Mouse (Mus musculus) gastrocnemius, postnatal 36 days (tissue): ENCODE measurements around the gene Rps26. TPM values are rescaled to one million over a fixed set of nuclear protein-coding genes. Genes with fewer than 3 reads are reported as not detected.
"Not testable (repeated sequence)": the region's sequence is repeated elsewhere in the genome, so short reads cannot be mapped to it uniquely, and the experiment has no call there.

ENCODE experiments used
- DNase-seq, 2 experiments: peaks; one replicate each; pipeline ENCODE4 v3.0.0; 2022
- intact Hi-C: fragments of 180-260 bp; cut with DNase I; formaldehyde crosslinking; loops from one replicate; pipeline ENCODE4 v1.15.1; 2025
- total RNA-seq, 2 experiments: library from RNA; stranded (reverse); gene quantifications; 2 replicates each; pipeline ENCODE4 v1.2.3; 2021

The Rps26 gene
- total RNA-seq, 2 experiments from 2014 or later, result 289 to 338 TPM

DNA sequence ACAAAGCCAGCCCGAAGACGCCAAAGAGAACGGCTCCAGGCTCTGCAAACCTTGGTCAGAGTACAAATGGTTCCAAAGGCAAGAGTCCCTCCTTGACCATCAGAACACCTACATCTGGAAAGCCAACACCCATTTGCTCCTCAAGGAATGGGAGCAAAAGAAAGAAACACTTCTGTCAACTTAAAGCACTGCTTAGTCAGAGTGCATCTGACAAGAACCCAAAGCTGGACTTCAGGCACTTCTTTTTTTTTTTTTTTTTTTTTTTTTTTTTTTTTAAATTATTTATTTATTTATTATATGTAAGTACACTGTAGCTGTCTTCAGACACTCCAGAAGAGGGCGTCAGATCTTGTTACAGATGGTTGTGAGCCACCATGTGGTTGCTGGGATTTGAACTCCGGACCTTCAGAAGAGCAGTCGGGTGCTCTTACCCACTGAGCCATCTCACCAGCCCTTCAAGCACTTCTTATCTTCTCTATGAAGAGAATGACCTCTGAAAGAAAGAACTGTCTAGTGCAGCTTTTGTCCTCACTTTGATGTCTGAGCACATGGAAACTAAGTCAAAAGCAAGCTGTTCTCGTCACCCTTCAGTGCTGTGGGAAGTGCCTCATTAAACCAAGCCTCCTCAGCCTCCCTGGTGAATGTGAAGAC, 10.6 kb downstream of the Rps26 start:
- DNase-seq, intact Hi-C loops: not testable (repeated sequence)

DNA sequence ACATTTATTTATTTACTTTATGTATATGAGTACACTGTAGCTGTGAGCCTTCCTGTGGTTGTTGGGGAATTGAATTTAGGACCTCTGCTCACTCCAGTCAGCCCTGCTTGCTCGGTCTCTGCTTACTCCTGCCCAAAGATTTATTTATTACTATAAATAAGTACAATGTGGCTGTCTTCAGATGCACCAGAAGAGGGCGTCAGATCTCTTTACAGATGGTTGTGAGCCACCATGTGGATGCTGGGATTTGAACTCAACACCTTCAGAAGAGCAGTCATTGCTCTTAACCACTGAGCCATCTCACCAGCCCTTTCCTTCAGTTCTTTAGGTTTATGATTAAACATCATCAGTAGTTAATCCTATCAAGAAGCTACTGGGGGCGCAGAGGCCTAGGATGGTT, 11.6 kb downstream of the Rps26 start:
- intact Hi-C loops, result loop anchor here (5.0 kb wide), 1 partner anchor 48 kb away; the partner anchor contains the start of gene Pa2g4
- DNase-seq, result no peak

DNA sequence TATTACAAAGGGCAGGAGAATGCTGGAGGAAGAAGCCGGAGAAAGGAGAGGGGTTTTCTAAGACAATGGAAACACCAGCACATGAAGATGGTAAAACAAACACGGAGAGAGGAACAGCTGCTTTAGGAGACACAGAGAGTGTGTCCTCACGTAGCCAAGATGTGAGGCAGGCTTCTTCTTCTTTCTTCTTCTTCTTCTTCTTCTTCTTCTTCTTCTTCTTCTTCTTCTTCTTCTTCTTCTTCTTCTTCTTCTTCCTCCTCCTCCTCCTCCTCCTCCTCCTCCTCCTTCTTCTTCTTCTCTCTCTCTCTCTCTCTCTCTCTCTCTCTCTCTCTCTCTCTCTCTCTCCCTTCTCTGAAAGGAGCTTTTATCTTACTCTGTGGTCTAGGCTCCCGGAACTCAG, 12.7 kb downstream of the Rps26 start:
- not testable (repeated sequence) for DNase-seq
- intact Hi-C loops, result loop anchor here (5.0 kb wide), 1 partner anchor 47 kb away; the partner anchor contains the start of gene Pa2g4

DNA sequence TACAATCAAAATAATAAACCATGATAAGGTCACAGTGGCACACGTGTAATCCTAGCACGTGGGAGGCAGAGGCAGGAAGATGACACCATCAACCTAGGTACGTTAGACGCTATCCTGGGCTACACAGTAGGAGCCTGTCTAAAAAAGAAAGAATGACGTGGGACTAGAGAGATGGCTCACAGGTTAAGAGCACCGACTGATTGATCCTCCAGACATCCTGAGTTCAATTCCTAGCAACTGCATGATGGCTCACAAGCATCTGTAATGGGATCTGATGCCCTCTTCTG, 13.4 kb downstream of the Rps26 start:
- intact Hi-C loops, result loop anchor here (5.0 kb wide), 1 partner anchor 46 kb away; the partner anchor contains the start of gene Pa2g4
- DNase-seq, result no peak

DNA sequence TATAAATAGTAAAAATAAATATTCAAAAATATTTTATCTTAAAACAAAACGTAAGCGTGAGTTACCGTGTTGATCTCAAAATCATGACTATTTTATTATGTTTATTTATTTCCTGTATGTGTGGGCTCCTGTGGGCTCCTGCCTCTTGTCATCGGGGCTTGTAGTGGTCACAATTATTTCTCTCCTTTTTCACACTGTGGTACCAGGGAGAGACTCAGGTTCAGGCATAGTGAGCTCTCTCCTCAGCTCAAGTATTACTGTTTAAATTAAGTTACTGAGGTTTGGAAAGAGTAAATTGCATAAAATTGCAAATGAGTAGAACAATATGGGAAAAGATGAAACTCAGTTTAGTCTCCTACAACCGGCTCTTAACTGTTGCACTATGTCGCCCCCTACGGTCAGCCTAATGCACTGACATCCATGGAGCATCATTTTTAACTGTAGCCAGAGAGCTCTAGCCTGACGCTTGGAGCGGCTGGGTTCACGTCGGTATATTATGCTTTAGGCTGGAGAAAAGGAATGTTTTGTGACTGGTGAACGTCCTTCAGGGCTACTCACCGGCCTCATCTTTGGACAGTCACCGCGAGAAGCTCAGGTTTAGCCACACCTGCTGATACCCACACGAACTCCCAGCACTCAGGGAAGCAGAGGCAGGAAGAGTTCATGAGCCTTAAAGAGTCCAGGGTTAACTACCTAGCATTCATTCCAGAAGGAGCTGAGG, 14.0 kb downstream of the Rps26 start:
- peak; percentile 55 to 60 for DNase-seq
- intact Hi-C loops, result loop anchor here (5.0 kb wide), 1 partner anchor 45 kb away; the partner anchor contains the start of gene Pa2g4

DNA sequence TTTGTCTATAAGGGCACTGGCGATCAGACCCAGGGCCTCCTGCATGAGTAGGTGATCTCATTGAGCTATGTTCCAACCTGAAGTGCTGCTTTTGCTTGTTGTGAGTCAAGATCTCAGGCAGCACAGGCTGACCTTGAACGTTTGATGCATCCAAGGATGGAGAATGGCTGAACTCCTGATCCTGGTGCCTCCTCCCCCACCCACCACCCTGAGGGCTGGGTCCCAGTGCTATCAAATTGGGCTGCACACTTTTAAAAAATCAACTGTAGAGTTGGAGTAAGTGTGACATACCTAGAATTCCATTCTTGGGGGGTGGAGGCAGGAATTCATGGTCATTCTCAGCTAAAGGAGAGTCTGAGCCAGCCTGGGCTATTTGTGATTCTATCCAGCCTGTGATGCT, 20.1 kb downstream of the Rps26 start:
- DNase-seq, result no peak
- intact Hi-C loops, result no loop called here

DNA sequence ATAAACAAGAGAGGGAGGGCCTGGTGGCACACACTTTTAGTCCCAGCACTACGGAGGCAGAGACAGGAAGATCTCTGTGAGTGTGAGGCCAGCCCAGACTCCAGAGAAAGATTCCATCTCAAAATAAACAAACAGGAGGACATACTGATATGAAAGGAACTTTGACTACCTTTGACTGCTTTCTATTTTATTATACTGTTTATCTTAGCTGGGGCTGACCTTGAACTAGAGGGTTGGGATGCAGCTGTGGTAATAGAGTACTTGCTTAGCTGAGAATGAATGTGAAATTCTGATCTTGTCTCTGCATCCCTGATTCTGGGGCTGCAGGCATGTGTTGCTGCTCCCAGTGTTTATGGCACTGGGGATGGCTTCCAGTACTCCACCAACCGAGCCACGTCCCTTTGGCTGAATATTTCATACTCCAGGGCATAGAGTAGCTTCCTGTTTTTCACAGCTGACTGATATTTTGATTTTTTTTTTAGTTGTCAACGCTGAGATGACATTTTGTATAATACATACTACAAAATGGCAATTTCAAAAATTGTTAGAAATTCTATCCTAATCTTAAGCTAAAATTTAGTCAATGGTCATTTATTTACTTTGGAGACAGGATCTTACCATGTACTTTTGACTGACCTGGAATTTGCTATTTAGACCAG, 23.9 kb downstream of the Rps26 start:
- intact Hi-C loops, result no loop called here
- no peak for DNase-seq

DNA sequence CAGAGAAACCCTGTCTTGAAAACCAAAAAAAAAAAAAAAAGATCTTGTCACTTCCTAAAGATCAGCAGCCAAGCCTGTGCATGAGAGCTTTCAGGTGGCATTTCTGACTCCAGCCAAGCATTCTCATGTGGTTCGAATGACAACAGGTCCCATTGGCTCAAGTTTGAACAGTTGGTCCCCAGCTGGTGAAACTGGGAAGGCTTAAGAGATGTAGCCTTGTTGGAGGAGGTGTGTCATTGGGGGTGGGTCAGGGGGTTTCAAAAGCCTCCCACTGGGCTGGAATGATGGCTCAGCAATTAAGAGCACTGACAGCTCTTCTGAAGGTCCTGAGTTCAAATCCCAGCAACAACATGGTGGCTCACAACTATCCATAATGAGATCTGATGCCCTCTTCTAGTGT, 25.0 kb downstream of the Rps26 start:
- intact Hi-C loops, result no loop called here

DNA sequence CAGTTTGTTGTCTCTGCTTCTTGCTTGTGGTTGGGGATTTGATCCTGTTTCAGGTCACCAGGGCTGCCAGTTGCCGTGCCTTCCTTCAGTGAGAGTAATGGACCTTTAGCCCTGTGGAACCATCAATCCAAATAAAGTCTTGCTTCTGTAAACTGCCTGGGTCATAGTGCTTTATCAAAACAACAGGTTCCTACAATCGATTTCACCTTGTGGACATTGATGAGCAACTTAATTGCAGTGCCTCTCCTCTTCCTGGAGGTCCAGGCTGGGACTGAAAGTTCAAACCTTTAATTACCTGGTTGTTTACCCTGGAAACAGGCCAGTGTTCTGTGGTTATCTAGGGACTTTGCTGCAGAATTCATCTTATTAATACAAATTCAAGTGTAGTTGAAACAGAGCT, 28.1 kb downstream of the Rps26 start:
- intact Hi-C loops, result no loop called here

More for the DNA sequence above, 25.0 kb downstream of the Rps26 start:
- DNase-seq, result no peak

DNA sequence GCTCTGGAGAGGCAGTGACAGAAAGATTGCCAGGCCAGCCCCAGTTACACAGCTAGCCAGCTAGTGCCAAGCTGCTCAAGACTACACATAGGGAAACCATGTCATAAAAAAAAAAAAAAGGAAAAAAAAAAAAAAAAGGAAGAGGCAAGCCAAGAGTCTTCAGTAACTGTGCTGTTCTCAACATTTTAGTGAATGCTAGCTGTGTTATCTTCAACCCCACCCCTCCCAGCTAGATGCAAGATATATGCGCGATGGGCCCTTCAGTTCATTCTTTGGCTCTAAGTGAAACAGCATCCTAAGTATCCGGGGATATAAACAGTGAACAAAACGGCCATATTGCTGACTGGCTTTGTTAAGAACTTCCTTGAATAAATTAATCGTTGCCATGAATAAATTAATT, 33.8 kb downstream of the Rps26 start:
- DNase-seq, result no peak
- intact Hi-C loops, result no loop called here

More for the DNA sequence above, 28.1 kb downstream of the Rps26 start:
- no peak for DNase-seq

DNA sequence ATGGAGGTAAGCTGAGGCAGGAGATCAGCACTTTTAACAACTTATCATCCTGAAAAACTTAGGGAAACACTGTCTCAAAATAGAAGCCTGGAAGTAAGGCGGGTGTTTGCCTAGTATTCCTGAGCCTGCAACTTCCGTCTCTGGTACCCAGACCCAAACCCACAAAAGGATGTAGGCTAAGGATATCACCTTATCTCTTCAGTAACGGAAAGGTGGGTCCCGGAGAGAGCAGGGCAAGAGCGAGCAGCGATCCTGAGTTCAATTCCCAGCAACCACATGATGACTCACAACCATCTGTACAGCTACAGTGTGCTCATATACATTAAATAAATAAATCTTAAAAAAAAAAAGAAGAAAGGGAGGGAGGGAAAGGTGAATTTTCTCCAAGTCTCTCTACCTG, 35.1 kb downstream of the Rps26 start:
- intact Hi-C loops, result no loop called here
- DNase-seq, result no peak

DNA sequence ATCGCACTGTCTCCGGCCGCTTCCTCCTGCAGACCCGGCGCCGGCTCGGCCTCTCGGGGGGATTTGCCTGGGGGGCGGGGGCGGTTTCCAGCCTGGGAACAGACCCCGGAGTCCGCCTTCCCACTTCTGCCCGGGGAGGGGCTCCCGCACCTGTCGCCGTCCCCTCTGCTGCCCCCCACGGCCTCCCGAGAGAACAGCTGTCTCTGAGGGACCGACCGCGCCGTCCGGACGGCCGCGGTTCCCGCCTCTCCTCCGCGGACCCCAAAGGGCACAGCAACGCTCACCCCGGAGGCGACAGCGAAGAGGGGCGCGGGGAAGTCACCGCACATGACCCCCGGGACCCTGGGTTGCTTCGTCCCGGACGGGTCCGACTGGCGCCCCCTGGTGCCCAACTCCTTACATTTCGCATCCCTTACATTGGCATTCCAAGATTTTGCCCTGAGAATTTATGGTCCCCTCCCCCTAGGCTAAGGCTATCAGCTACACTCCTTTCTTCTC, 36.3 kb downstream of the Rps26 start:
- peak; percentile 28 to 39 for DNase-seq
- intact Hi-C loops, result no loop called here

DNA sequence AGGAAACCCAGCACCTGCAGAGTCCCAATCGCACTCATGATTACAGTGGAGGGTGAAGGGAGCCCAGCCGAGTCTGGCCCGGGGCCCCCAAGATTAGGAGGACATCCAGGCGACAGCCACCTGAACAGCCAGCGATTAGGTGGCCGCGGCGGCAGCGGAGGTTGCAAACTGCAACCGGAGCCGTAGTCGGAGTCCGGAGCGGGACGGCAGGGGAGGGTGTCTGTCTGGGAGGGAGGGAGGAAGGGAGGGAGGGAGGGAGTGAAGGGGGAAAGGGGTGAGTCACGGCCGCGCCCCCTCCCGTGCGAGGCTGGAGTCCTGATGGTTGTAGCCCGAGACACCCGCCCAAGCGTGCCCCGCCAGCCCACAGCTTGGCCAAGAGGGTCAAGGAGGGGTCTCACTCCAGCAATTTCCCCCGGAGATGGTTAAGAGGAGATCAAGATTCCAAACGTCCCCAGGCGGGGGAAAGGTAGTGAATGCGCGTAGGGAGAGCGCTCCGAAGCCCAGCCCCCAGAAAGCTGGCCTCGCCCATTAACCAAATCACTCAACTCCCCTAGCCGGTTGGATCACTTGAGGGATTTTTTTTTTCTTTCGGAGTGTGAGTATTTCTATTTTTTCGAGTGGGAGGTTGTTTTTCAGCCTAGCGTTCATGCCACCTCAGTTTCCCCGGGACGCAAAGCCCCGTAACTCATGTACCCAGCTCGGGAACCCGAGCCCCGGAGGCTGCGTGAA, 36.9 kb downstream of the Rps26 start, which contains the start of gene Erbb3:
Gene Erbb3 (minus strand): TSS at position 189 of the 729 bp plus-strand sequence.
- intact Hi-C loops, result no loop called here
- no peak for DNase-seq

DNA sequence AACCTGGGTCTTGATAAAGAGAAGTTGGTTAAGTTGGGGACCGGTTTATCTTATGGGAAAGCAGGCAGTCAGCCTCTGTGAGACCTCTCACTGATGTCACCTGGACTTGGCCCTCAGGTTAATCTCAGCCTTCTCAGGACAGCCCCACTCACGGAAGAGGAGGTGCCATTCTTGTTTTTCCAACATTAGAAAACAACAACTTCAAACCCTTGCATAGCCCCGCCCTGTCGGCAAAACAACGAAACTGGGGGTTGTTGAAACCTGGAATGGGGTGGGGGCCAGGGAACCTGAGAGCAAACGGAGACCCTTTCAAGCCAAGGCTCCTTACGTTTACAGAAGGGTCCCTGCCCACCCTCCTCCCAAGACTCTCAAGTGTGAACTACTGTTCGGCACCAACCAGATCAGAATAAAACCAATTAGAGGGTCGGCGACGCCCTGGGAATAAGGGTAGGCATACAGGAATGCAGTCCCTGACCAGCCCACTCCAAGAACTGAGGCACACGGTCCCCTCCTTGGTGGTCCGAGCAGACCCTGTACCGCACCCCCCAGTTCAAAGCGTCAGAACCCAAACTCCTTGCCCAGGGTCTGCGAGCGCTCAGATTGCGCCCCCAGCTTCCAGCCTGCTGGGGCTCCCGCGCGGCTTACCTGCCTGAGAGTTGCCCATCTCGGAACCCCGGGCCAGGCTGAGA, 37.6 kb downstream of the Rps26 start:
- intact Hi-C loops, result no loop called here
- no peak for DNase-seq

DNA sequence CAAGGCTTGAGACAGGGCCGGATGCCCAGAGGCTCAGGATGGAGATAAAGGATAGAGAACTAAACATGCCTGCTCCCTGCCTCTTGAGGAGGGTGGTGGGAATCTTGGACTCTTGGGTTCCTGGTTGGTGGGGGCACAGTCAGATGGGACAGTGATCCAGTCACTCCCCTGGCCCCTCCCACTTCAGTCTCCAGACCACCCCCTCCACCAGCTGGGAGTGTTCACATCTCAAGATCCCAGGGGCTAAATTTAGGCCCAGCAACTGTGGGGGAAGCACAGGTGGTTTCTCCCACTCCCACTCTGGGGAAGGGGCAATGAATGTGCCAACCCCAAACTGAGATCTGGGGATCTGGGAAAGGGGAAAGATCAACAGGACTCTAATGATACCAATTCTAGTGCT, 38.4 kb downstream of the Rps26 start:
- intact Hi-C loops, result no loop called here
- DNase-seq, result no peak

DNA sequence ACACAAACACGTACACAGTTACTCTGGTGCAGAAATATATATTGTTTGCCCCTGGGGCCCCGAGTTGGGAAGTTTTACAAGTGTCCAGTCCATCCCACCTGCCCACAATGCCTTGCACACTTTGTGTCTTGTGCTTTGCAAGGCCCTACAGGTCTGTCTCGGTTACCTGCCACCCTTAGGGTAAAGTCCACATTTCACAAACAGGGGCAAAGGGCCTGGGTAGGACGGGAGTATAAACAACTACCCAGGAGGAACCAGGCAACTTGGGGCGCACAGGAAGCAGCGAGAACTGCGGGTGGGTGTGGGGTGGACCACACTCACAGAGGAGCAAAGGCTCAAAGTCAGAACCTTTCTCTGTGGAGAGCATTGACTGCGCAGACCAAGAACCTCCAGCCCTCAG, 38.9 kb downstream of the Rps26 start:
- intact Hi-C loops, result no loop called here
- DNase-seq, result no peak

DNA sequence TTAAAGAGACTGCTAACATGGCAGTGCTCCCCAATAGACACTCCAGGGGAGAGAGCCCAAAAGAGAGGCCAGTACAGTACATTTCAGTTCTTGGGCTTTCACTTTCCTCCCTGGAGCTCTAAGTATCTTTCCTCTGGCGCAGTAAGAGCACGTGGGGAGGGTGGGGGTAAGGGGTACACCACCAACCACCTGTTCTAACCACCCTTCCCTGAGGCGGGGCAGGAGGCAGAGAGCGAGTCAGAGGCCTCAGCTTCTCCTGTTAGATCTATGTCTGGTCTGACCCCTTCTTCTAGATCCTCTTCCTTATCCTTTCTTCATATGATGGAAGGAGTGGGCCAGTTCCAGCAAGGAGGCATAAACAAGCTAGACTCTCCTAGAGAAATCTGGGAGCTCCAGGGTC, 39.4 kb downstream of the Rps26 start:
- no peak for DNase-seq
- intact Hi-C loops, result no loop called here

DNA sequence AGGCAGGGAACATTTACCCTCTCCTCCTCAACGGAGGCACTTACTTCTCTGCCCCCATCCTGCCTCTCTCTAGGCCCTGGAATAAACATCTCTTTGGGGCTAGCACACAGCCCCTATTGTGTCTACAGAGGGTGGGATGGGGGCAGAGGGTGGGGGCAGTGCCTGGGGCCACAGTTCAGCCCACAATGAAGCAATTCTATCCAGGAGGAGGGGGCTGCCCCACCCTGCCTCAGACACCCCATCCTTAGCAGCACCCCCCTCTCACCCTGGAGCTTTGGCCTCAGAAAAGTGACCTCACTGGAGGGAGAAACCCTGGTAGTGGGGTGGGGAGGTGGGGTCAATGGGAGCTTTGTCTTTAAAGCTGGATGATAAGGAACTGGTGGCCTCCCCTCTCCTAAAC, 40.0 kb downstream of the Rps26 start:
- no peak for DNase-seq
- intact Hi-C loops, result no loop called here

DNA sequence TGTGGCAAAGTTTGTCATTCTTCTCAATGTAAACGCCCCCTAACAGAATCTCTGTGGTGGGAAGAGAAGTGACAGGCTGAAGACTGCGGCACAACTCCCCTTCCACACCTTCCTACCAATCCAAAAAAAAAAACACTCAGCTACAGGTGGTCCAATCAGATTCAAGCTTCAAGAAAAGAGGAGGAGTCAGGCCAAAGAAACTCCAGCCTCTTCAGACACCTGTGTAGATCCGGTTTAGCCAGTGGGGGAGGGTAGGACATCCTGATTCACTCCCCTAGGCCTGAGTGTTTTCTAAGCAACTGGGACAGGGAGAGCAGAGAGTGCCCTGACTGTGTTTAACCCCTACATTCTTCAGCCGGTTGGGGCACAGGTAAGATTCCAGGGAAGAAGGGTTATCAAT, 42.2 kb downstream of the Rps26 start:
- DNase-seq, result no peak
- intact Hi-C loops, result no loop called here

DNA sequence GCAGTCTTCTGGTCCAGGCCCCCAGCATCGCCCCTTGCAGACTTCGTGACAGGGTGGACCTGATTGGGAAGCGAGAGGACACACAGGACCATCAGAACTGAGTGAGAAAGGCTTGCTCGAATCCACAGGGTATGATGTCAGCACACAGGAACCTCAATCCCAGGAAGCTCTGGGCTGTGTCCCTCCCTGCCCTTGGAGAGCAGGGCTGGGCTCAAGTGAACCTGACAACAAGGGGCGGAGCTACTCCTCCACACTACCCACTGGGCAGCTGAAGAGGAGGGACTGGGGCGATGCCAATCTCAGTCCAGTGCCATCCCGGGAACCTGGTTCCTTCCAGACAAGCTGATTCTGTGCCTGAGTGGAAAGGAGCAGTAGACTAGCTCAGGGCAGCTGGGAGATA, 42.9 kb downstream of the Rps26 start:
- DNase-seq, result peak; percentile 33 to 39
- intact Hi-C loops, result no loop called here
